Mouse (Mus musculus): ENCODE results near the gene Gstt2.

Gene Gstt2

GRCm38 (mm10) chr10:75823782-75824181 is 13.4 kb downstream of the Gstt2 start:
- DNase-seq: no peak

GRCm38 (mm10) chr10:75822443-75822842 is 14.8 kb downstream of the Gstt2 start, which contains the start of gene Gstt4:
TSS of gene Gstt4 (minus strand) at chr10:75822543.
- no peak for DNase-seq

- no peak for DNase-seq
Measured at GRCm38 (mm10) chr10:75819882-75820281, 17.3 kb downstream of the Gstt2 start.

- no peak for DNase-seq
Measured at GRCm38 (mm10) chr10:75818641-75819040, 18.6 kb downstream of the Gstt2 start.

- no peak for DNase-seq
Measured at GRCm38 (mm10) chr10:75804217-75804616, 33.0 kb downstream of the Gstt2 start.

GRCm38 (mm10) chr10:75798176-75798696 is 39.0 kb downstream of the Gstt2 start, which contains the start of gene Gstt1:
TSS of gene Gstt1 (minus strand) at chr10:75798584.
- DNase-seq: peak; percentile 84

- peak; percentile 74 for DNase-seq
Measured at GRCm38 (mm10) chr10:75797619-75798175, 39.5 kb downstream of the Gstt2 start.

GRCm38 (mm10) chr10:75796731-75797516 is 40.3 kb downstream of the Gstt2 start:
- DNase-seq: no peak

- peak; percentile 92 for DNase-seq
Measured at GRCm38 (mm10) chr10:75794880-75795279, 42.3 kb downstream of the Gstt2 start.

- no peak for DNase-seq
Measured at GRCm38 (mm10) chr10:75790773-75791172, 46.5 kb downstream of the Gstt2 start.

- DNase-seq: peak; percentile 91
Measured at GRCm38 (mm10) chr10:75789841-75790240, 47.4 kb downstream of the Gstt2 start.

GRCm38 (mm10) chr10:75789081-75789735 is 48.0 kb downstream of the Gstt2 start:
- no peak for DNase-seq

GRCm38 (mm10) chr10:75788277-75788676 is 48.9 kb downstream of the Gstt2 start:
- DNase-seq: no peak

- no peak for DNase-seq
Measured at GRCm38 (mm10) chr10:75785442-75785841, 51.8 kb downstream of the Gstt2 start.

All from kidney, adult 9 months (tissue).